Mouse (Mus musculus) heart, adult 2 months (tissue): ENCODE data around the gene Ablim2. TPM values are rescaled to one million over a fixed set of nuclear protein-coding genes. Genes with fewer than 3 reads are reported as not detected.

Experiments
- DNase-seq, 2 experiments: peaks; one replicate each; pipeline ENCODE4 v3.0.0; 2021
- H3K27ac ChIP-seq: fragments of 200-600 bp; 2 replicates; pipeline ENCODE4 v1.8.1; 2022
- H3K27me3 ChIP-seq: fragments of 200-500 bp; 2 replicates; pipeline ENCODE4 v1.6.1; 2012; ENCODE audit warnings: mild to moderate bottlenecking, low read length, inconsistent platforms, mixed read lengths; ENCODE audit not compliant: control insufficient read depth, insufficient read depth
- H3K36me3 ChIP-seq: fragments of 200-500 bp; 2 replicates; pipeline ENCODE4 v1.6.1; 2012; ENCODE audit warnings: low read length, inconsistent platforms; ENCODE audit not compliant: control insufficient read depth, insufficient read depth
- H3K4me1 ChIP-seq: fragments of 200-500 bp; 2 replicates; pipeline ENCODE4 v1.6.1; 2011; ENCODE audit warnings: low read length; ENCODE audit not compliant: control insufficient read depth, insufficient read depth
- H3K4me3 ChIP-seq: fragments of 200-600 bp; 2 replicates; pipeline ENCODE4 v1.8.1; 2022
- H3K79me2 ChIP-seq: fragments of 200-500 bp; replicated peaks from 2 replicates; pipeline ENCODE4 v1.6.1; 2012; ENCODE audit warnings: mild to moderate bottlenecking, inconsistent platforms, low read length, moderate library complexity, mixed read lengths; ENCODE audit not compliant: control insufficient read depth, insufficient read depth
- H3K9ac ChIP-seq: fragments of 200-500 bp; 2 replicates; pipeline ENCODE4 v1.6.1; 2012; ENCODE audit warnings: low read depth, mild to moderate bottlenecking, control low read depth, inconsistent platforms, low read length, mixed read lengths
- CTCF ChIP-seq: fragments of 200-600 bp; IDR thresholded peaks from 2 replicates; pipeline ENCODE4 v1.8.1; 2022; ENCODE audit warnings: antibody characterized with exemption, mild to moderate bottlenecking, moderate library complexity
- EP300 ChIP-seq: fragments of 200-500 bp; IDR thresholded peaks from 2 replicates; pipeline ENCODE4 v1.6.1; 2011; ENCODE audit warnings: low read depth, low read length, control low read depth; ENCODE audit not compliant: insufficient read depth
- POLR2A ChIP-seq: fragments of 200-500 bp; IDR thresholded peaks from 2 replicates; pipeline ENCODE4 v1.6.1; 2011; ENCODE audit warnings: mild to moderate bottlenecking, low read depth, low read length, control low read depth; ENCODE audit not compliant: insufficient read depth
- WGBS: fragments of 180-500 bp; shearing (Covaris S2); methylation state at CpG from one replicate; pipeline ENCODE4 v1.1.7; 2018; 5-methylcytosine and 5-hydroxymethylcytosine counted together
- intact Hi-C: fragments of 180-260 bp; cut with DNase I; formaldehyde crosslinking; loops from one replicate; pipeline ENCODE4 v1.15.1; 2025
- polyA plus RNA-seq: library from polyadenylated mRNA; depleted of rRNA; stranded (reverse); fragments of >200 nt; gene quantifications from 2 replicates; pipeline ENCODE4 v1.2.3, GENCODE M21; 2012
- total RNA-seq, 2 experiments: library from RNA; stranded (reverse); gene quantifications; 2 replicates each; pipeline ENCODE4 v1.2.3; 2021

Ablim2 gene
- total and polyA plus RNA-seq, 3 experiments = 20.1 to 32.7 (median 20.8) TPM

DNA sequence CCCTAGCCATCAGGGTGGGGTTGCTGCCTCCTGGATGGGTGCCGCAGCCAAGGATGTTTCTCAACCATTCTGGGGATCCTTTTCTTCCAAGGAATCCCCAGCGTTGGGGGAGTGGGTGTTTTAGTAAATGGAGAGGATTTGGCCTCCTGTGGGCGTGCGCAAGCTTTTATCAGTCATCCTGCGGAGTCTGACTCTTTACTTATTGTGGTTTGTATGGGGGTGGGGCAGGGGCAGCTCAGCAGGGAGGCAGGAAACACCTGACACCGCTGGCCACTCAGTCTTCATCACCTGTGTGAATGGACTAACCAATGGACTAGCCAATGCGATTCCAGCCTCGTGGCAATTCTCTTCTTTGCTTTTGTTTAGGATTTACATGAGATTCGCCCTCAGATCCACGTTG is 17.0 kb upstream of the Ablim2 start:
- Histone ChIP-seq H3K79me2 (no peaks in the 10 kb centered on the region), H3K36me3 (no peaks in the 10 kb centered on the region), H3K4me3 (no peak overlapping the region), H3K9ac (no peak overlapping the region), H3K27me3 (no peaks in the 10 kb centered on the region), H3K4me1 (peaks cover 31% of the 10 kb centered on the region), H3K27ac (no peak overlapping the region; the same call in 1 of the 2 replicates)
- intact Hi-C loops = no loop called here
- WGBS = 46% methylated on average over 10 of the region's 10 CpGs
- DNase-seq = no peak
- TF ChIP-seq CTCF = no peak
- no peak for TF ChIP-seq EP300
- TF ChIP-seq POLR2A = no peak

GRCm38 (mm10) chr5:35741225-35741820 is 16.4 kb upstream of the Ablim2 start:
- TF ChIP-seq CTCF (0 out of 2 replicates have a peak, but pooled peaks have one; percentile 15), EP300 (no peak)

GRCm38 (mm10) chr5:35743238-35743951 is 14.3 kb upstream of the Ablim2 start:
- Histone ChIP-seq H3K27me3 (no peaks in the 10 kb centered on the region), H3K4me3 (no peak overlapping the region), H3K9ac (no peak overlapping the region), H3K4me1 (peaks cover 31% of the 10 kb centered on the region), H3K36me3 (no peaks in the 10 kb centered on the region), H3K79me2 (no peaks in the 10 kb centered on the region), H3K27ac (peak overlapping the region; percentile 81)
- intact Hi-C loops = no loop called here
- WGBS = 33% methylated on average over 8 of the region's 8 CpGs
- DNase-seq = peak; percentile 64 to 85
- TF ChIP-seq EP300 (peak; percentile 71; the same call in 1 of the 2 replicates), CTCF (no peak)

More at GRCm38 (mm10) chr5:35741225-35741820, 16.4 kb upstream of the Ablim2 start:
- no peak for DNase-seq
- H3K9ac ChIP-seq = no peak overlapping the region
- H3K27me3 ChIP-seq = no peaks in the 10 kb centered on the region
- intact Hi-C loops = no loop called here
- peak overlapping the region; percentile 20 for H3K27ac ChIP-seq
- no peak overlapping the region for H3K4me3 ChIP-seq
- H3K4me1 ChIP-seq = peaks cover 31% of the 10 kb centered on the region
- WGBS = 55% methylated on average over 13 of the region's 13 CpGs
- no peaks in the 10 kb centered on the region for H3K79me2 ChIP-seq
- no peaks in the 10 kb centered on the region for H3K36me3 ChIP-seq

GRCm38 (mm10) chr5:35743990-35744722 is 13.5 kb upstream of the Ablim2 start:
- DNase-seq = no peak
- H3K27ac ChIP-seq = peak overlapping the region; percentile 81
- intact Hi-C loops = no loop called here

DNA sequence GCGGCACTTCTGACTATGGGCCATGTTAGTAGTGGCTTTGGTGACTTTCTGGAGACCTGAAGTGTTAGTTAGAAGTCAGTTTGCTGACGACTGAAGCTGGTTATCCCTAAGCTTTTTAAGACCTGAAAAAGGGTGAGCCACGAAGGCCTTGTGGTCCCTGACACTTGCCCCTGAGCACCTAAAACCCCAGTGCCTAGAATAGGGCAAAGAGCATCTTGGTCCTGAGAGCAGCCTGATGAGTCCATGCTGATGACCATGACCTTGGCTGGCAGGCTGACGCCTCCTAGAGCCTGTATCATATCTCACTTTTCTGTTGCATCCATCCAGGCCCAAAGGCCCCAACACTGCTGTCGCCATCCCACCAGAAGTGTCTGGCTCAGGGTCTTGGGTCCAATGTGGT is 12.3 kb upstream of the Ablim2 start:
- Histone ChIP-seq H3K9ac (no peak overlapping the region), H3K27me3 (no peaks in the 10 kb centered on the region), H3K79me2 (no peaks in the 10 kb centered on the region), H3K36me3 (no peaks in the 10 kb centered on the region), H3K4me3 (no peak overlapping the region), H3K4me1 (peaks cover 27% of the 10 kb centered on the region), H3K27ac (no peak overlapping the region)
- DNase-seq = no peak
- TF ChIP-seq EP300 = no peak
- no peak for TF ChIP-seq CTCF
- TF ChIP-seq POLR2A = no peak
- WGBS = 92% methylated on average over 5 of the region's 5 CpGs
- intact Hi-C loops = no loop called here

More at GRCm38 (mm10) chr5:35743990-35744722, 13.5 kb upstream of the Ablim2 start:
- Histone ChIP-seq H3K4me1 (peaks cover 31% of the 10 kb centered on the region), H3K36me3 (no peaks in the 10 kb centered on the region), H3K79me2 (no peaks in the 10 kb centered on the region), H3K9ac (no peak overlapping the region), H3K4me3 (no peak overlapping the region), H3K27me3 (no peaks in the 10 kb centered on the region)
- TF ChIP-seq EP300 = no peak
- TF ChIP-seq CTCF = no peak
- TF ChIP-seq POLR2A = no peak
- 92% methylated on average over 7 of the region's 7 CpGs for WGBS

DNA sequence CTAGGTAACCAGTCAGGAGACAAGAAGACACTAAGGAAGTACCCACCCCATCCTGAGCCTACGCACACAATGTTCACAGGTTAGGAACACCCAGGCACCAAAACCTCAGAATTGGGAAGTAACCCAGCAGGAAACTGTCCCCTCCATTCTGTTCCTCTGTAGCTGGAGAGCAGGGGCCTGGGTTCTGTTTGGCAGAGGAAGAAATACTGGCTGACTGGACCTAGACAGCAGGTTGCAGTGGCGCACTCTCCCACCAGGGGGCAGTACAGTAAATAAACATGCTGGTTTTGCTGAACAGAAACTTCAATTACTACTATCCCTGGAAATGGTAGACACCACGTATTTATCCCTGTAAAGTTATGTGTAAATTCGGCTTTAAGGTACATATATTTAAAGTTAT is 10.8 kb upstream of the Ablim2 start:
- peak overlapping the region; percentile 37 for H3K27ac ChIP-seq
- no peak overlapping the region for H3K9ac ChIP-seq
- WGBS = 16% methylated on average over 4 of the region's 4 CpGs
- 0 out of 2 replicates have a peak, but pooled peaks have one; percentile 62 for TF ChIP-seq EP300
- TF ChIP-seq POLR2A = no peak
- peaks cover 20% of the 10 kb centered on the region for H3K4me1 ChIP-seq
- no peak overlapping the region for H3K4me3 ChIP-seq
- H3K27me3 ChIP-seq = no peaks in the 10 kb centered on the region
- no peaks in the 10 kb centered on the region for H3K79me2 ChIP-seq
- peak; percentile 72 to 87 for DNase-seq
- no peaks in the 10 kb centered on the region for H3K36me3 ChIP-seq
- intact Hi-C loops = loop anchor here (1.0 to 2.0 kb wide), 2 partner anchors 18 to 111 kb away; no protein-coding TSS in a partner anchor
